Mouse (Mus musculus): ENCODE data around the gene Acaa1a.

Acaa1a gene

DNA sequence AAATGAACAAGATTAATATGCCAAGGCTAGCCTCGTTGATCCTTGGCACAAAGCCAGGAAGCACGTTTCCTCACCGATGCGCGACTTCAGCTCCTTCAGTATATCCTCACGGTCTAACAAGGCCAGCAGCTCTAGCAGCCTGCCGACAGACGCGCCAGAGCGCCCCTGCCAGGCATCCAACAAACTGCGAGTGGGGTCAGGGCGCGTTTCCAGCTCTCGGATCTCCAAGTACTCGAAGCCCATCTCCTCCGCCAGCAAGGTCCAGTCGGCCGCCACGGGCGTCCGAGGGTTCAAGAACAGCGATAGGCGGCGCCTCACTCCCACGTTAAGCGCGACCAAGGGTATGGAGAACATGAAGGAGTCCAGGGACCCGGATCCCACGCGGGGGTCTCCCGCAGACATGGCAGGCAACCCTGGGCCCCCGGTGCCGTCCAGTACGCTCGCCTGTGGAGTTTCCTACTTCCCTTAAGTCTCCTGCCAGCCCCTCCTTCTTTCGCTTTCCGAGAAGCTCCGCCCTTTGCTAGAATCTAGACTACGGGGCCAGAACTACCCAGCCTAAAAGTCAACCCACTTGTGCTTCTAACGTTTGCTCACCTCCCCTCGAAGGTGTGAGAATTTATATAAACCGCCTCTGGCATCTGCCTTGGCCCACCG, at the start of gene Acaa1a:
Gene Acaa1a, plus strand, starts transcription at position 119 of the 654 bp plus-strand sequence.
- 1% methylated on average over 43 of the region's 43 CpGs for WGBS

DNA sequence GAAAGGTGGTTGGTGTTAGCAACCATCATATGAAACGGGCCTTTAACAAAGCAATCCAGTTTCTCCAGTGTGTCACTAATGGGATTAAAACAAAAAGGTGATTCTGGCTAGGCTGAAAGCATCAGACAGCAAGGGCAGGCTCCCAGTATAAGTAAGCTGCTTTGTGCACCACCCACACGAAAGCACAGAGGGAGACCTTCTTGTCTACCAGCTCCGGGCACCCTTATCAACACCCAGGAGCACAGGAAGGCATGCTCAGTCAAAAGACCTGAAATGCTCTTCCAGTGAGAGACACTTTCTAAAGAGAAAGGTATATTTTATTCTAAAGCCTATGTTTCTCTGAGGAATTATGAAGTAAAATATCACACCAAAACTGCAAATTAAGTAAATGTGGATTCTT, 48.7 kb upstream of the Acaa1a start:
- WGBS, result 78% methylated on average over 3 of the region's 3 CpGs

DNA sequence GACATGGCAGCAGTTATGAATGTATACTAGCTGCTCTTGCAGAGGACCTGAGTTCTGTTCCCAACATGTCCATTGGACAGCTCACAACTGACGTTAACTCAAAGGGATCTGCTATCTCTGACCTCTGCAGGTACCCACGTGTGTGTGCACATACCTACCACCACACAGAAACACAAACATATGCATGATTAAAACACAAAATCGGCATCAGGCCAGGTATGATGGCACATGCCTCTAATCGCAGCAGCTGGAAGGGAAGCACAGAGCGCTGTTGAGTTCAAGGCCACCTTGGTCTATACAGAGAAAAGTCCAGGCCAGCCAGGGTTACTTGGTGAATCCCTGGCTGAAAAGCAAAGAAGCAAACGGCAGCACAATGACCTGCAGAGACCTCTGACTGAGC, 41.8 kb upstream of the Acaa1a start:
- 85% methylated on average over 6 of the region's 6 CpGs for WGBS

DNA sequence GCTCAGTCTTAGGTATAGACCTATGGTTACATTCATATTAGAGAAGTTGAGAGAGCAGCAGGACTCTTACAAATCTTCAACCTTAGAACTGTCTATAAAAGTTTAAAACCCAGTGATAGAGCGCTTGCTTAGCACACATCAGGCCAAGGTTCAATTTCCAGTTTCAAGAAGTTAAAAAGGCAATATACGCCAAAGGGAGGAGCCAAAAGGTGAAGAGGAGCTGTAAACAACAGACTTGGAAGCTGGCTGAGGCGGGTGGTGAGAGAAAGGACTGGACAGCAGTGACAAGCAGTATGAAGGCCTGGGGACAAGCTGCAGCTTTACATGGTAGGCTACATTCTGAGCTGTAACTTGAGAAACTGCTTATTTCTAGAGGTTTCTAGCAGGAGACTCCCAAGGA, 40.9 kb upstream of the Acaa1a start:
- WGBS, result 98% methylated on average over 3 of the region's 3 CpGs

DNA sequence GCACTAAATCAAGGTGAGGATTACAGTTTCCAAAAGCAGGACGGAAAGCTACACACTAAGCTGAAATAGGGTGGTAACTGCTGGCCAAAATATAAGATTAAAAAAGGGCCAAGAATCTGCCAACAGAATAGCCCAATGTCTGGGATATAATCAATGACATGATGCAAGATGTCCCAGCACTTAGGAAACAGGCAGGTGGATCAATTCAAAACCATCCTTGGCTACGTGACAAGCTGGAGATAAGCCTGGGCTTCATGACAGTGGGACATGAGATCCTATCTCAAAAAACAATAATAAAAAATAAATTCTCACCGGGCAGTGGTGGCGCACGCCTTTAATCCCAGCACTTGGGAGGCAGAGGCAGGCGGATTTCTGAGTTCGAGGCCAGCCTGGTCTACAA, 33.6 kb upstream of the Acaa1a start:
- 94% methylated on average over 7 of the region's 7 CpGs for WGBS

DNA sequence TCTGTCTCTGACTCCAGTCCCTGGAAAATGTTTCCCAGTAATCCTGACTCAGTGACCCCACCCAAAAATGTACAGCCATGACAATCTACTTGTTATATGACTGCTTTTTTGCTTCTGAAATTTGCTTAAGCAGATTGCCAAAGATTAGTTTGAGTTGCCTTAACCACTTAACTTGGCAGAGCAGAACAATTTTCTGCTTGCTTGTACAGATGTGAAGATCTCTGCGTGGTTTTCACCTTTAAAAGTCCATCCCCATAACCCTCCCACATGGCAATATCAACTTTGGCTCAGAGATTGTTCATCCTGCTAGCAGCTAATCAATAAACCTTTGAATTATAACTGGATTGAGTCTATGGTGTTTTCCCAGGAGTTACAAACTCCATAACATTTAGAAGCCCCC, 30.4 kb upstream of the Acaa1a start:
- WGBS, result 89% methylated on average over 1 of the region's 1 CpGs

DNA sequence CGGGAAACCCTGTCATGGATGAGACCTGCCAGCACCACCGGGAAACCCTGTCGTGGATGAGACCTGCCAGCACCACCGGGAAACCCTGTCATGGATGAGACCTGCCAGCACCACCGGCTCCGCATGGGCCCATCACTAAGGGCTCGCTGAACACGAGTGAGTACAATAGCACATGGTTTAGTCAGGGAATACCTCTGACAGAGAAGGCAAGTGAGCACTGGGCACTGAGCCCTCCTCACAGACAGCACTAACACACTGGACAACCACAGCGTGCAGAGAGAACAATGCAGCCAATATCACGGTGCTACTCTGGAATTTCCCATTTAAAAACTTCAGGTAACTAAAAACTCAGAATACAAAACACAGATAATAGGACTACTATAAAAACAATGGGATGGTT, 26.4 kb upstream of the Acaa1a start:
- 77% methylated on average over 10 of the region's 10 CpGs for WGBS

DNA sequence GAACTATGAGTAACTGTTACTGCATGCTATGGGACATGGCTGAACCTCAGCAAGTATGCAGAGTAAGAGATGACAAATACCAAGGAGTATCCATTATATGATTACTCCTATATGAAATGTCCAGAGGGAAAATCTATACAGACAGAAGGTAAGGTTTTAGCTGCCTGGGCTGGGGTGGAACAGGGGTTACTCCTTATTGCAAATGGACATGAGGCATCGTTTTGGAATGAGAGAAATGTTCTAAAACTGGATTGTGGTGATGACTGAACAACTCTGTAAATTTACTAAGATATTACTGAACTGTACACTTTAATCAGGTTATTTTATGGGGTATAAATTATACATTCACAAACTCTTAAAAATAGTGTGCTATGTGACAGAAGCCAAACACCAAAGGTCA, 20.6 kb upstream of the Acaa1a start:
- WGBS, result 80% methylated on average over 1 of the region's 1 CpGs

DNA sequence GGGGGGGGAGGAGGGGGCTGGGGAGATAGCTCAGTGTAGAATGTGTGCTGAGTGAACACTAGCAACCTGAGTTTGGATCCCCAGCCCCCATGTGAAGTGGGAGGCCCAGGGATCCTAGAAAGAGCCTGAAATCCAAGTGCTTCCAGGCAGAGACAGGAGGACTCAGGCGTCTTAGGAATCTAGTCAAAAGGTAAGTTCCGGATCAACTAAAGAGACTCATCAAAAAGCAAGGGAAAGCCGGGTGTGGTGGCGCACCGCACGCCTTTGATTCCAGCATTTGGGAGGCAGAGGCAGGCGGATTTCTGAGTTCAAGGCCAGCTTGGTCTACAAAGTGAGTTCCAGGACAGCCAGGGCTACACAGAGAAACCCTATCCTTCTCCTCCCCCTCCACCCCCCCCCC, 19.0 kb upstream of the Acaa1a start:
- 86% methylated on average over 7 of the region's 7 CpGs for WGBS

DNA sequence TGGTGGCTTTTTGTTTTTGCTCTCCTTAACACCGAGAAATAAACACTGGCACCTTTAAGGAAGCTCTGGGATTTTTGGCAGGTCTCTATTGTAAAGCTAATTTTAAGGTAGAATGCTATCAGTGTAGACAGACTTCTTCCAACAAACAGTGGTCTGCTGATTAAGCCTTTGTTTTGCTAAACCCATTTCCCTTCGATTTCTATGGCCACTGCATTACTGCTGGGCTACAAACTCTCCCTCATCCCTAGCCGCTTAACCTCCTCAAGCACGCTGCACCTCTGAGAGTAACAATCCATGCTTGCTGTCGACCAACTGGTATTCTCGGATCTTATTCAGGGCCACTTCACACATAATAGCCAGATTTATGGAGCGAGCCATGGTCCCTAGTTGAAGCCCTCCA, 18.5 kb upstream of the Acaa1a start:
- WGBS, result 10% methylated on average over 7 of the region's 7 CpGs

DNA sequence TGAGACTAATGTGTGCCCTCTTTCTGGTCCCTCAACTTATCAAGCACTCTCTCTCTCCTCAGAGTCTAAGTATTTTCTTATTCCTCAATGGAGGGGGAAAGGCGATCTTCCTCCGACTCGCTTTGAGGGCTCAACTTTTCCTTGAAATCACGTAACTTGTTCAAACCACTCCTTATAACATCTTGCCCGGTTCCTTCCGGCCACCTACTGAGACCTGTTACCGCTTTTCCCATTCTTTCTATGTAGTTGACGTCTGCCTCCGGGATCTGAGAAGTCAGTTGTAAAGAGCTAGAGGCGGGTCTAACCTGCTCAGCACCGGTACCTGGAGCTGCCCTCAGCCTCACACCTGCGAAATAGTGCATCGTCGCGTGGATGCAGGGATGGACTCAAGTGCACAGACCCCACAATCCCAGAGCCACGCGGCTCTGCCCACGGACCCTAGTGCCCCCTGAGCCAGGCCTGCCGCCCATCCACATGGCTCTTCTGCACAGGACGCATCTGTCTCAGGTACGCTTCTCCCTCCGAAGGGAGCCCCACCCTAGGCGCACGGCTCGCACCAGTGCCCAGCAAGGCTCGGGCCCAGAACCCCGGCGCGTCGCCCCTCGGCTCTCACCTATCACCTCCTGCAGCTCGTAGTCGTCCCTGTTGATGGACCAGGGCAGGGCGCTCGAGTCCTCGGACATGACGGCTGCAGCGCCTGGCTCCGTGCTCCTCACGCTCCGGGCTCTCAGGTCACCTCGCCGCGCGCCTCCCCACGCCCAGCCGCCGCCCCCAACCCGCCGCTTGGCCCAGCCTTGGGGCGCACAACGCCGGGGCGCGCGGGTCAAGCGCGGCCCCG, 17.9 kb upstream of the Acaa1a start:
- WGBS, result under 1% methylated on average over 55 of the region's 59 CpGs

DNA sequence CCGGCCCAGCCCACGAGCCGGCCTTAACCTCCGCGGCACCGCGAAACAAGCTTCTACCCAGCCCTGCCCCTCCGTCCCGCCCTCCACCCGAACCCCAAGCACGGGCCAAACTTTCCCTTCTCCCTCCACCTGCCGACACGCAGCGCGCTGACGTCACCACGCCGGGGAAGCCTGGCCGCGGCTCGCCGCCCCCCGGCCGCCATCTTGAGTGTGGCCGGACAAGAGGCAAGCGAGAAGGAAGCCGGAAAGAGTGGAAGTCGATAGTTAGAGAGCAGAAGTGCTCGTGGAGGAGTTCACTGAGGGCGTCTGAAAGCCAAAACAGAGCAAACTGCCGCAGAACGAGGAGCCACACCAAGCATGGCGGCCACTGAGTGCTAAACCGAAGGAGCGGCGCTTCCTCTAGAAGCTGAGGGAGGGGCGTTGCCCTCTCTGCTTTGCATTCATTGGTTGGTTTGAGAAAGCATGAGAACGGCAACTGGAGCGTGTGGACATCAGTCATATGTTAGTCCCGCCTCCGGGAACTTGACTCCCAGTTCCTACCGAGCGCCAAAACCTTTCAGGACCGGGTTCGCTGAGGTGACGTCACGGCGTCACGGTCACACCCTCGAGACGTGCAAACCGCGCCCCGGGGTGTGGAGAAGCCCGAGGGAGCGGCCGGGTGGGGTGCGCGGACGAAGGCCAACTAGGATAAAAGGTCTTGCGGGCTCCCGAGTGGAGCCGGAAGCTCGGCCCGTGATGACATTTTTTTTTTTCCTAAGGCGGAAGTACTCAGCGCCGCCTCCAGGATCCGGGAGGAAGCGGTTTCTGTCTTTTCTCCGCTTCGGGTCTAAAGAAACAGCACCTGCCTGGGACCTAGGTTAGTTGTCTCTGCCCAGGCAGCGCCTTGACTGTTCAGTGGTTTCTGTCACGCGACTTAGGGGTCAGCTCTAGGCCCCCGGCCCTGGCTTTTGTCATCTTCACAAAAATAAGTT, 16.9 kb upstream of the Acaa1a start, which contains the start of gene Oxsr1:
Gene Oxsr1, minus strand, starts transcription at position 139 of the 971 bp plus-strand sequence.
- WGBS, result under 1% methylated on average over 76 of the region's 76 CpGs

DNA sequence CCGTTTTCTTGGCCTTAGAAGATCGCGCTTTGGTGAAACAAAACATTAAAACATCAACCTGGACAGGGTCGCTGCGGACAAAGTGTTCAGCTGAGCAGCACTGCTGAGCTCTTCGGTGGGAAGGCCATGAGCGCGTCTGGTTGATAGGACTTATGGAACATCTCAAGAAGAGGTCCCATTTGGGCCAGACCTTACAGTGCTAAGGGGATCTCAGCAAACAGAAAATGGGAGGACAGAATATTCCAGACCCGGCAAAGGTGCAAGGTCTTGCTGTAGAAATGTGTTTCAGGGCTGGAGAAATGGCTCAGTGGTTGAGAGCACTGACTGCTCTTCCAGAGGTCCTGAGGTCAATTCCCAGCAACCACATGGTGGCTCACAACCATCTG, 16.2 kb upstream of the Acaa1a start:
- WGBS, result 2% methylated on average over 9 of the region's 9 CpGs

DNA sequence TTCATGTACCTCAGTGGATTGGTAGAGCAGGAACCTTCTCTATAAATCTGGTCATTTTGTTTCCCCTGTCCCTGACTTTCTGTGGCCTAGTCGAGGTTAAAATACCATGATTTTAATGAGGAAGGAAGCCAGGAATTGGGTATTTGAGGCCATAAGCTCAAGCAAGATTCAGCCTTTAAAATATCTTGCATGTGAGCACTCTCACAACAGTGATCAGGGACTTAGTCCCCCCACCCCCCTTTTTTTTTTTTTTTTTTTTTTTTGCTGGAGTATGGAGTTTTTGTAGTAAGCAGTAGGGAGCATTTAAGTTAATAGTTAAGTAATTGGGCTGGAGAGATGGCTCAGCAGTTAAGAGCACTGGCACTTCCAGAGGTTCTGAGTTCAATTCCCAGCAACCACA, 15.3 kb upstream of the Acaa1a start:
- 63% methylated on average over 1 of the region's 1 CpGs for WGBS

DNA sequence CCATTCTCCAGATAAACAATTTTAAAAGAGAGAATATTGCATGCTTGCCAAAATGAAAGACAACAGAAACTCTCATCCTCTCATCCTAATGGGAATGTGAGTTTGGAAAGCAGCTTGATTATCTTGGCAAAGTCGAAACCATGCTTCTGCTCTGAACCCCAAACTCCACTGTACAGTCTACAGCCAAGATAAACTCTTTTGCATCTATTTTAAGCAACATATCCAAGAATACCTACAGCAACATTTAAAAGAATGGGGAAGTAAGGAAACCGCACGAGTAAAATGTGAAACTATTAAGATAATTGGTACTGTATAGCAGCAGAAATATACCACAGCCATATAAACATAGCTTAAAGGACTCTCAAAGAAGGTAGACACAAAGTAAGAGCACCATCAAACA, 11.0 kb upstream of the Acaa1a start:
- 63% methylated on average over 3 of the region's 3 CpGs for WGBS

DNA sequence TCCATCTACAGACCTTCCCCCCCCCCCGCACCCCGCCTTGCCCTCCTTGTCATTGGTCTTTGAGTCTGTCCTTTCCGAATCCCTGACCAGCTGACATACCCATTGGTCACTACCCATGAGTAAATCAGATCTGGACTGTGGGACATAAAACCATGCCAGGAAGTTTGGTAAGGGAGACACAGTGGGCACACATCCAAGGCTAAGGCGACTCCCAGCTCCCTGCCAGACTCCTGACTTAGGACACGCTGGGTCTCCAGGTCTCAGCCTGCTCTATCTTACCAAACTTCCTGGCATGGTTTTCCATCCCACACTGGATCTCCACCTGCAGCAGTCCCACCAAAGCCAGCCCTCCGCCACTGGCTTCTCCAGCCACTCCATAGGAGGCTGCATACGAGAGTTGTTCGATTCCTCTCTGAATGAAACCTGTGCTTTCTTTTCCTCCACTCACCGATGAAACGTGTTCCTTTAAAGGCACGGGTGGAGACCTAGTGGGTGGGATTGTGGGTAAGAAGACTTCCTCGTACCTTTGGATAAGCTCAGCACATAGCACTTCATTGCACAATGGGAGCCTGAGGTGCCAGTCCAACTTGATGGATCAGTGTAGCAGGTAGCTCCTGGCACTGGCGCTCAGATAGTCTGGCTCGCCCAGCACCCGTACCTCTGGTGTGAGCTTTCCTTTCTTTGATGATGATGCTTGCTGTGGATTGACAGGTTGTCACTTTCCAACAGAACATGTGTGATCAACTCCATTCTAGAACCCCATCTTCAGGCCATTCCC, 9.1 kb upstream of the Acaa1a start:
- WGBS, result 91% methylated on average over 15 of the region's 15 CpGs

DNA sequence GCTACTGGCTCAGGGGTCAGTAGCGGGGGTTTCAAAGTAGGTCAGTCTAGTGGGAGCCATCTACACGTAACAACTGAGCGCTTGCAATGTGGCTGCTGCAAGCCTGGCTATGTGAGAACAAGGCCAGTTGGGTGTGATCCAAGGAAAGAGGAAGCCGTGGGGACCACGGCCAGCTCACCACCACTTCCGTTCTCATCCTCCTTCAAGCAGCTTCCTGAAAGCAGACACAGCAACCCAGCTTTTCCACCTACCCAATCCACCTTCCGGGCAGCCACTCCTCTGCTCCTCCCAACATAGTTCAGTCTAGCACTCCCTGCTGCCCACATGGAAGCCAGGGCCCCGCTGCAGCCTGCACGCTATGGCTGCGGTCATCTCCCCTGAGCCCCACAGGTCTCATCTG, 5.2 kb upstream of the Acaa1a start:
- 21% methylated on average over 10 of the region's 10 CpGs for WGBS

DNA sequence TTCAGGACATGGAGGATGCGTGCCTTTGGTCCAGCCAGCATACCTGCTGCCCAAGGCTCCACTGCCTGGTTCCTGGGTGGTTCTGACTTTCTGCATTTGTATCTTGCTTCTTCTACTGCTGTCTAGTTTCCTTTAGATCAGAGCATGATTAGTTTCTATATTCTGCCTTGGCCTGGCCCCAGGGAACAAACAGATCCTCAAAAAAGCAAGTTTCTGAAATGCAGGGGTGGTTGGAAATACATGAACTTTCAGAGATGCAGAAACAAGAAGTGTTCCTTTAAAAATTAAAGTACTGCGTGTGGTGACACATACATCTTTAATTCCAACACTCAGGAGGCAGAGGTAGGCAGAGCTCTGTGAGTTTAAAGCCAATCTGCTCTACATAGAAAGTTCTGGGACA, 4.6 kb upstream of the Acaa1a start:
- 49% methylated on average over 2 of the region's 2 CpGs for WGBS

DNA sequence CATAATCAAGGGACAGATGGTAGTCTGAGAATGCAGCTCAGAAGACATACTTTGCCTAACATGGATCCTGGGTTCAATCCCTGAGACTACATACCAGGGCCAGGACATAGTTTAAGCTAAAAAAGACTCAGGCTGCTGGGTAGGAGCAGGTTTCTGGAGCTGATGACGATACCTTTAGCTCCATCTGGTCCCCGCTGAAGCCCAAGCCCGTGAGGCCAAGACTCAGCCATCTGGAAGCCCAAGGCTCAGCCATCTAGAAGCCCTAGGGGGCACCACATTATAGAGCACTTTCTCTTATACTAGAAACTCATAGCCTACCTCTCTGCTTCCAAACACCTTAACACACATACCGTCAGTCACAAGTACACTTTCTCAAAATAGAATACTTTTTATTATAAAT, 3.9 kb upstream of the Acaa1a start:
- WGBS, result 73% methylated on average over 4 of the region's 4 CpGs

DNA sequence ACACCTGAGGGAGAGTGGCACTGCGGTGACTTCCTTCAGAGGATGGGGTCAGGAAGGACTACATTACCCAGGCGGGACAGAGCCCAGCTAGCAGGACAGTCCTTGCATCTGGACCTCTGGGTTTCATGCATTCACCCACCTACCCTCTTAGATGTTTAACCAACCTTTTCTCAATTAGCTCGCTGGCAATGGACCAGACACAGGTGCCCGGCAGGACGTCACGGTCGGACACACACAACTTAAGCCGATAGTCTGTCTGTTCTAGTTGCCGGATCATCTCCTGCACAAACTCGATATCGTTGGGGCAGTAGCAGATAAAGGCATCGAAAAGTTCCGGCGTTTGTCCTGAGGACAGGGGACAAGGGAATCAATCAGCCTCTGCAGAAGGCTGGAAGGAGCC, 1.6 kb upstream of the Acaa1a start:
- WGBS, result 96% methylated on average over 14 of the region's 14 CpGs

DNA sequence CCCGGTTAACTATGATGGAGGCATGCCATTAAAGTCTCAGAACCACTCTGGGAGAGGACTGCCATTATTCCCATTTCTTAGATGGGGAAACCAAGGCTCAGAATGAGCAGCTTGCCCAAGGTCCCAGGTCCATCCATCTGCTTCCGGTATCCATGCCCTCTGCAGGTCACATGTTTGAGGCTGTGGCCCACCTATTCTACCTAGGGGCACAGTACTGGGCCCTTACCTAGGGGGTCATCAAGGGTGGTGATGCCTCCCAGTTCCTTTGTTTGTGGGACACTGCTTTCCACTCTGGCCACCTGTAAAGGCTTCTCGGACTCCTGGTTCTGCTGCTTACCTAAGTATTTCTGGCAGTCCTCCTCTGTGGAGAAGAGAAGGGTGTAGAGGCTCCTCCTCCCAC, 1.1 kb upstream of the Acaa1a start:
- 92% methylated on average over 3 of the region's 3 CpGs for WGBS

Measured in cerebral cortex, adult 2 months (tissue).